Mouse (Mus musculus): ENCODE results near the gene Serpinb6a. TPM values are rescaled to one million over a fixed set of nuclear protein-coding genes. Genes with fewer than 3 reads are reported as not detected.

The Serpinb6a gene
- 70.9 and 73.3 TPM in 2 replicates for polyA plus RNA-seq (2014; fragmentation: Nextera tagmentation; extraction: Ambion mirVana)

DNA sequence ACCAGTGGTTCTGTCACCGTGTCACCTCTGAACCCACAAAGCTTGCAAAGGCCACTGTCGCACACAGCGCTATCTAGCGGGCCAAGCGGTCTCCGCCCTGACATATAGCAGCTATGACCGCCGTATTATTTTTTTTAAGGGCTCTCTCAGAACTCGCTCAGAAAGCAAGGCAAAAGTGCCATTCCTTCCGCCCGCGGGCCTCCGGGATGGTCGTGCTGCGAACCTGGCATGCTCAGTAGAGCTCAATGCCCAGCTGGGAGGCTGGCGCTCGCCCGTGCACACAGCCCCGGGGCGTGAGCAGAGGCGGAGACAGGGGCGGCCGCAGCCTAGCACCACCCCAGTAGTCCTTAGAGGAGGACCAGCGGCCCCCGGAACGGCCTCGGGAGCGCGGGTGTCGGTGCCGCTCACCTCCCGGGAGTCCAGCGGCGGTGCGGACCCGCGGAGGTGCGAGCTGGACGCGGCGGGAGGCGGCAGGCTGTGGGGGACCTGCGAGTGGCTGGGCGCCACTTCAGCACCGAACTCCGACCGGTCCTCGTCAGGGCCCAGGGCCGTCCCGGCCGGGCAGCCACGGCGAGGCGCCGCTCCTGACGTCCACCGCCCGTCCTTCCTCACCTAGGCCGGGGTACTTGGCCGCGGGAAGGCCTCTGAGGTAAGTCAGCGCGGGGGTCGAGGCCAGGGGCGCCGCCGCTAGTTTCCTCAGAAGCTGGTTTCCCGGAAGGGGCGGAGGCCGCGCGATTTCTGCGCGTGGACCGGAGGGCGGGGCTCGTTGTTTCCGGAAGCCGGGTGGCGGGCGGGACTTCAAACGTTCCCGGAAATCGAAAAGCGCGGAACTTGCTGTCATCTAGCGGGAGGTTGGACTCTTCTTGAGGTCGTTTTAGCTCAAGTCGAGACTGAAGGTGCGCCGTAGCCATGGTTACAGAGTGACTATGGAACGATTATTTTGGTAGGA is at the start of gene Serpinb6a, which contains the start of gene Ripk1:
Serpinb6a (minus strand) TSS at position 737 of the 949 bp plus-strand sequence.
Ripk1 (plus strand) TSS at position 306 of the 949 bp plus-strand sequence.
- peak within 1 kb of the TSS; percentile 73 for H3K4me2 ChIP-seq (replicated peaks; ENCODE audit: low read depth, low read length)
- WGBS = under 1% methylated on average over 75 of the region's 92 CpGs
- no peaks in the 10 kb centered on the region for H3K27me3 ChIP-seq (ENCODE audit: control insufficient read depth, insufficient read depth, low read length)

GRCm38 (mm10) chr13:34051692-34052091 is 49.1 kb upstream of the Serpinb6a start:
- Histone ChIP-seq H3K36me3 (ENCODE audit: control insufficient read depth, insufficient read depth, low read length) (peaks cover 17% of the 10 kb centered on the region; the same call in 1 of the 2 replicates), H3K9me3 (ENCODE audit: control insufficient read depth, low read length) (no peaks in the 10 kb centered on the region), H3K9ac (ENCODE audit: low read depth, low read length) (no peak overlapping the region), H3K27me3 (ENCODE audit: control insufficient read depth, insufficient read depth, low read length) (no peaks in the 10 kb centered on the region), H3K4me2 (replicated peaks; ENCODE audit: low read depth, low read length) (no peak overlapping the region), H3K27ac (ENCODE audit: low read depth, low read length) (no peak overlapping the region), H3K4me3 (ENCODE audit: low read length) (no peak overlapping the region), H3K4me1 (ENCODE audit: control insufficient read depth, insufficient read depth, low read length) (0 out of 2 replicates have a peak, but pooled peaks cover 3% of the 10 kb centered on the region)
- no peak for ATAC-seq (ENCODE audit: low FRiP score, low TSS enrichment)
- WGBS = 96% methylated on average over 3 of the region's 3 CpGs

More for the DNA sequence above, at the start of gene Serpinb6a, which contains the start of gene Ripk1:
- ATAC-seq (ENCODE audit: low FRiP score, low TSS enrichment) = peak; percentile 98
- Histone ChIP-seq H3K27ac (ENCODE audit: low read depth, low read length) (peak within 1 kb of the TSS; percentile 88), H3K4me3 (ENCODE audit: low read length) (peak within 1 kb of the TSS; percentile 75), H3K36me3 (ENCODE audit: control insufficient read depth, insufficient read depth, low read length) (no peaks in the 10 kb centered on the region), H3K9me3 (ENCODE audit: control insufficient read depth, low read length) (no peaks in the 10 kb centered on the region), H3K4me1 (ENCODE audit: control insufficient read depth, insufficient read depth, low read length) (peaks cover 6% of the 10 kb centered on the region; the same call in 1 of the 2 replicates), H3K9ac (ENCODE audit: low read depth, low read length) (peak within 1 kb of the TSS; percentile 76)

- H3K9me3 ChIP-seq (ENCODE audit: control insufficient read depth, low read length) = no peaks in the 10 kb centered on the region
- H3K27me3 ChIP-seq (ENCODE audit: control insufficient read depth, insufficient read depth, low read length) = no peaks in the 10 kb centered on the region
- H3K4me1 ChIP-seq (ENCODE audit: control insufficient read depth, insufficient read depth, low read length) = 0 out of 2 replicates have a peak, but pooled peaks cover 3% of the 10 kb centered on the region
- no peak overlapping the region for H3K4me3 ChIP-seq (ENCODE audit: low read length)
- H3K27ac ChIP-seq (ENCODE audit: low read depth, low read length) = no peak overlapping the region
- ATAC-seq (ENCODE audit: low FRiP score, low TSS enrichment) = no peak
- H3K9ac ChIP-seq (ENCODE audit: low read depth, low read length) = no peak overlapping the region
- peaks cover 16% of the 10 kb centered on the region; the same call in 1 of the 2 replicates for H3K36me3 ChIP-seq (ENCODE audit: control insufficient read depth, insufficient read depth, low read length)
- no peak overlapping the region for H3K4me2 ChIP-seq (replicated peaks; ENCODE audit: low read depth, low read length)
- WGBS = 93% methylated on average over 8 of the region's 8 CpGs
Measured at GRCm38 (mm10) chr13:34050479-34050878, 47.9 kb upstream of the Serpinb6a start.

- no peaks in the 10 kb centered on the region for H3K4me1 ChIP-seq (ENCODE audit: control insufficient read depth, insufficient read depth, low read length)
- H3K27ac ChIP-seq (ENCODE audit: low read depth, low read length) = no peak overlapping the region
- peaks cover 6% of the 10 kb centered on the region; the same call in 1 of the 2 replicates for H3K36me3 ChIP-seq (ENCODE audit: control insufficient read depth, insufficient read depth, low read length)
- no peak overlapping the region for H3K4me3 ChIP-seq (ENCODE audit: low read length)
- H3K9me3 ChIP-seq (ENCODE audit: control insufficient read depth, low read length) = no peaks in the 10 kb centered on the region
- WGBS = 89% methylated on average over 3 of the region's 3 CpGs
- no peaks in the 10 kb centered on the region for H3K27me3 ChIP-seq (ENCODE audit: control insufficient read depth, insufficient read depth, low read length)
- no peak overlapping the region for H3K9ac ChIP-seq (ENCODE audit: low read depth, low read length)
- H3K4me2 ChIP-seq (replicated peaks; ENCODE audit: low read depth, low read length) = no peak overlapping the region
- ATAC-seq (ENCODE audit: low FRiP score, low TSS enrichment) = no peak
Measured at GRCm38 (mm10) chr13:34047526-34047925, 44.9 kb upstream of the Serpinb6a start.

DNA sequence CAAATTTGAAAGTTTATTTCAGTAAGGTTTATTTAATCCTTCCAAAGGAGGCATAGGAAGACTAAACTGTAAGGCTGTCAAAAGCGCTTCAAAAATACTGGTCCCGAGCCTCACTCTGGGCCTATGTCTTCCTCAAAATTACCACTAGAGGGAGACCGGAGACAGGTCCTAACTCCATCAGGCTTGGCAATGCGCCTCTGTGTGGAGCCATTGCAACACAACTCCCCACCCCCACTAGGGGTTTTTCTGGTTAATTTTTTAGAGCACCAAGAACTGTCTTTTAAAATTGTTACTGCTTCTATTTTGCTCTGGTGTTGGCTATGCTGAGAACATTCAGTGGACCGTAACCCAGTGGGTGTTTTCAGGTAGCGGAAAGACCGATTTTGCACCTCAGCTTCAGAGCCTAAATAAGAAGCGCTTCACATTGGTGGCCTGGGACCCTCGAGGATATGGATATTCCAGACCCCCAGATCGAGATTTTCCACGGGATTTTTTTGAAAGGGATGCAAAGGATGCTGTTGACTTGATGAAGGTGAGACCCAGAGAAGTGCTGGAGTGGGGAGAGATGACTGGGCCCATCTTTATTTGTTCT is 43.9 kb upstream of the Serpinb6a start:
- 43% methylated on average over 11 of the region's 11 CpGs for WGBS
- Histone ChIP-seq H3K27ac (ENCODE audit: low read depth, low read length) (no peak overlapping the region), H3K36me3 (ENCODE audit: control insufficient read depth, insufficient read depth, low read length) (peaks cover 4% of the 10 kb centered on the region; the same call in 1 of the 2 replicates), H3K4me2 (replicated peaks; ENCODE audit: low read depth, low read length) (no peak overlapping the region), H3K9ac (ENCODE audit: low read depth, low read length) (no peak overlapping the region), H3K4me3 (ENCODE audit: low read length) (no peak overlapping the region), H3K9me3 (ENCODE audit: control insufficient read depth, low read length) (no peaks in the 10 kb centered on the region), H3K4me1 (ENCODE audit: control insufficient read depth, insufficient read depth, low read length) (no peaks in the 10 kb centered on the region), H3K27me3 (ENCODE audit: control insufficient read depth, insufficient read depth, low read length) (no peaks in the 10 kb centered on the region)
- ATAC-seq (ENCODE audit: low FRiP score, low TSS enrichment) = peak; percentile 90

GRCm38 (mm10) chr13:34045511-34046249 is 43.1 kb upstream of the Serpinb6a start:
- Histone ChIP-seq H3K27ac (ENCODE audit: low read depth, low read length) (no peak overlapping the region), H3K4me1 (ENCODE audit: control insufficient read depth, insufficient read depth, low read length) (no peaks in the 10 kb centered on the region), H3K9me3 (ENCODE audit: control insufficient read depth, low read length) (no peaks in the 10 kb centered on the region), H3K36me3 (ENCODE audit: control insufficient read depth, insufficient read depth, low read length) (peaks cover 4% of the 10 kb centered on the region; the same call in 1 of the 2 replicates), H3K27me3 (ENCODE audit: control insufficient read depth, insufficient read depth, low read length) (no peaks in the 10 kb centered on the region), H3K4me3 (ENCODE audit: low read length) (no peak overlapping the region), H3K9ac (ENCODE audit: low read depth, low read length) (no peak overlapping the region), H3K4me2 (replicated peaks; ENCODE audit: low read depth, low read length) (no peak overlapping the region)
- ATAC-seq (ENCODE audit: low FRiP score, low TSS enrichment) = peak; percentile 37; the same call in 1 of the 2 replicates
- 60% methylated on average over 5 of the region's 5 CpGs for WGBS

DNA sequence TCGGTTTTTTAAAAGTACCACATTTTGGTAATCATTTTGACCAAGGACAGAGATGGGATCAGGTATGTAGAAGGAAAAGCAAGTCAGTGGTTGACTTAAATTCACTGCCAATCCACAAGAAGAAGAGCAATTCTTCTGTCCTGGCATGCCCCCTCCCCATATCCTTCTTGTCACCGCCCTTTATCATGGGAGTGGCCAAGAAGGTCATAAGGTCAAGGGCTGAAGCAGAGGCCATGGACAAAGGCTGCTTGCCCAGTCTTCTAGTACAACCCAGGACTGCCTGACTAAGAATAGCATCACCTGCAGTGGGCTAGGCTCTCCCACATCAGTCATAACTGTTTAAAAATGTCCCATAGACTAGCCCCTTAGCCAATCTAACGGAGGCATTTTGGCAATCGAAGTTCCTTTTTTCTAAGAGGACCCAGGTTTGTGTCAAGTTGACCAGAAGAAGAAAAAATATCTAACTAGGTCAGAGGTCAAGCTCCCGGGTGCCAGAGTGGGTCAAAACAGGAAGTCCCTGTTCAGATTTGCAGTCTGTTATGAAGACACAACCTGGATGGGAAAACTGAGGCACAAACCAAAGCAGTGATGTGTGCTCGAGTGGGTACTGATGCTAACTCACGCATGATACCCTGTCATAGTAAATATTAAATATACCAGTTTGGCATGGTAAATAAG is 41.3 kb upstream of the Serpinb6a start:
- no peak overlapping the region for H3K4me3 ChIP-seq (ENCODE audit: low read length)
- no peaks in the 10 kb centered on the region for H3K4me1 ChIP-seq (ENCODE audit: control insufficient read depth, insufficient read depth, low read length)
- no peak for ATAC-seq (ENCODE audit: low FRiP score, low TSS enrichment)
- no peak overlapping the region for H3K9ac ChIP-seq (ENCODE audit: low read depth, low read length)
- 75% methylated on average over 7 of the region's 7 CpGs for WGBS
- H3K36me3 ChIP-seq (ENCODE audit: control insufficient read depth, insufficient read depth, low read length) = no peaks in the 10 kb centered on the region; the same call in 1 of the 2 replicates
- H3K27ac ChIP-seq (ENCODE audit: low read depth, low read length) = no peak overlapping the region
- H3K4me2 ChIP-seq (replicated peaks; ENCODE audit: low read depth, low read length) = no peak overlapping the region
- no peaks in the 10 kb centered on the region for H3K9me3 ChIP-seq (ENCODE audit: control insufficient read depth, low read length)
- no peaks in the 10 kb centered on the region for H3K27me3 ChIP-seq (ENCODE audit: control insufficient read depth, insufficient read depth, low read length)

- H3K27me3 ChIP-seq (ENCODE audit: control insufficient read depth, insufficient read depth, low read length) = no peaks in the 10 kb centered on the region
- no peak overlapping the region for H3K4me2 ChIP-seq (replicated peaks; ENCODE audit: low read depth, low read length)
- ATAC-seq (ENCODE audit: low FRiP score, low TSS enrichment) = no peak
- no peak overlapping the region for H3K27ac ChIP-seq (ENCODE audit: low read depth, low read length)
- no peak overlapping the region for H3K9ac ChIP-seq (ENCODE audit: low read depth, low read length)
- H3K36me3 ChIP-seq (ENCODE audit: control insufficient read depth, insufficient read depth, low read length) = no peaks in the 10 kb centered on the region
- 90% methylated on average over 3 of the region's 3 CpGs for WGBS
- H3K4me1 ChIP-seq (ENCODE audit: control insufficient read depth, insufficient read depth, low read length) = peaks cover 4% of the 10 kb centered on the region; the same call in 1 of the 2 replicates
- no peak overlapping the region for H3K4me3 ChIP-seq (ENCODE audit: low read length)
- no peaks in the 10 kb centered on the region for H3K9me3 ChIP-seq (ENCODE audit: control insufficient read depth, low read length)
Measured at GRCm38 (mm10) chr13:34040091-34040490, 37.5 kb upstream of the Serpinb6a start.
